Mouse (Mus musculus): ENCODE measurements around the gene 4933428G20Rik.

The 4933428G20Rik gene

GRCm38 (mm10) chr11:97461307-97461820 is 38.8 kb downstream of the 4933428G20Rik start:
- no peak for DNase-seq

GRCm38 (mm10) chr11:97457120-97457519 is 43.0 kb downstream of the 4933428G20Rik start:
- DNase-seq, result no peak

- no peak for DNase-seq
These were observed 48.5 kb downstream of the 4933428G20Rik start for GRCm38 (mm10) chr11:97451625-97452024.

- no peak for DNase-seq
These were observed 49.7 kb downstream of the 4933428G20Rik start for GRCm38 (mm10) chr11:97450305-97450922.

- DNase-seq, result peak; percentile 81
These were observed 50.4 kb downstream of the 4933428G20Rik start for GRCm38 (mm10) chr11:97449601-97450293.

GRCm38 (mm10) chr11:97448611-97449394 is 51.3 kb downstream of the 4933428G20Rik start:
- no peak for DNase-seq

- DNase-seq, result no peak
These were observed 52.2 kb downstream of the 4933428G20Rik start for GRCm38 (mm10) chr11:97447979-97448378.

- DNase-seq, result peak; percentile 91
These were observed 54.1 kb downstream of the 4933428G20Rik start for GRCm38 (mm10) chr11:97445999-97446511.

- no peak for DNase-seq
These were observed 54.5 kb downstream of the 4933428G20Rik start for GRCm38 (mm10) chr11:97445596-97445995.

GRCm38 (mm10) chr11:97442891-97443675 is 57.1 kb downstream of the 4933428G20Rik start:
- DNase-seq, result peak; percentile 80

GRCm38 (mm10) chr11:97441658-97442125 is 58.4 kb downstream of the 4933428G20Rik start:
- DNase-seq, result peak; percentile 76

GRCm38 (mm10) chr11:97441036-97441657 is 59.0 kb downstream of the 4933428G20Rik start:
- DNase-seq, result peak; percentile 56

Measured in liver (tissue).